Comparison of ENCODE assay signal across 22 mouse cellular contexts in genomic region chr12:6815775-6816577, GRCm38 (mm10).
DNase-seq lines count a peak whose midpoint lies in the region; ATAC-seq and TF ChIP-seq lines count a peak whose summit lies in the region.
"Had no signal": no experiment of that assay in that cellular context is flagged by ENCODE, and none has a peak within 500 bp of the region (broad histone marks: within the 10 kb centered on the region; RNA-seq: fewer than 3 reads in every experiment).

No protein-coding gene starts in this region.

- no peak overlapping the region for H3K9ac ChIP-seq in embryonic facial prominence, embryonic 14.5 days (ENCODE audit: low read depth, low read length)
- H3K9ac ChIP-seq in forebrain, postnatal 0 days, result no peak overlapping the region
- H3K9ac ChIP-seq in forebrain, embryonic 12.5 days, result no peak overlapping the region
- H3K9ac ChIP-seq: embryonic facial prominence, embryonic 12.5 days; hindbrain, embryonic 12.5 days; hindbrain, embryonic 15.5 days had no signal

- H3K4me3 ChIP-seq in embryonic facial prominence, embryonic 14.5 days (ENCODE audit: low read depth, low read length), result no peak overlapping the region
- no peak overlapping the region for H3K4me3 ChIP-seq in embryonic facial prominence, embryonic 10.5 days
- no peak overlapping the region for H3K4me3 ChIP-seq in forebrain, postnatal 0 days (ENCODE audit: low read depth, low read length)
- H3K4me3 ChIP-seq in forebrain, embryonic 12.5 days (replicated peaks), result no peak overlapping the region
- H3K4me3 ChIP-seq in left cerebral cortex, adult 2 months, result no peak overlapping the region
- H3K4me3 ChIP-seq: embryonic facial prominence, embryonic 12.5 days; erythroblast, embryonic 14.5 days; gastrocnemius, adult 2 months; hindbrain, embryonic 12.5 days; hindbrain, embryonic 15.5 days had no signal

- DNase-seq in embryonic facial prominence, embryonic 14.5 days (ENCODE audit: low spot score), result peak; percentile 0
- no peak for DNase-seq in embryonic facial prominence, embryonic 10.5 days (ENCODE audit: low spot score)
- DNase-seq in forebrain, postnatal 0 days, result peak; percentile 65
- no peak for DNase-seq in left cerebral cortex, adult 2 months (ENCODE audit: extremely low spot score in 1 of 2, low spot score in 2 of 2)
- no peak for DNase-seq in left cerebral cortex, adult 11 months (ENCODE audit: low spot score)
- DNase-seq in brain, embryonic 18.5 days (ENCODE audit: low read depth, low spot score), result peak; percentile 37
- DNase-seq in adrenal gland, postnatal 25 days, result no peak
- DNase-seq: adrenal gland, postnatal 10 days; cerebellum, adult 18-20 months; cerebellum, adult 9-10 months; cerebellum, postnatal 14 days; gastrocnemius, adult 2 months; gastrocnemius, postnatal 14 days; heart, adult 11 months had no signal

- H3K4me1 ChIP-seq in embryonic facial prominence, embryonic 14.5 days (ENCODE audit: control insufficient read depth, insufficient read depth, low read length), result no peaks in the 10 kb centered on the region
- no peaks in the 10 kb centered on the region for H3K4me1 ChIP-seq in embryonic facial prominence, embryonic 10.5 days
- no peaks in the 10 kb centered on the region for H3K4me1 ChIP-seq in forebrain, postnatal 0 days (ENCODE audit: insufficient read depth)
- no peaks in the 10 kb centered on the region; the same call in 1 of the 2 replicates for H3K4me1 ChIP-seq in forebrain, embryonic 12.5 days
- H3K4me1 ChIP-seq: embryonic facial prominence, embryonic 12.5 days; hindbrain, embryonic 12.5 days; hindbrain, embryonic 15.5 days had no signal

- WGBS in embryonic facial prominence, embryonic 14.5 days, result 78% methylated on average over 4 of the region's 4 CpGs
- 90% methylated on average over 4 of the region's 4 CpGs for WGBS in embryonic facial prominence, embryonic 10.5 days
- 72% methylated on average over 4 of the region's 4 CpGs for WGBS in forebrain, postnatal 0 days
- 92% methylated on average over 4 of the region's 4 CpGs for WGBS in forebrain, embryonic 12.5 days

- H3K4me2 ChIP-seq in embryonic facial prominence, embryonic 14.5 days (ENCODE audit: low read depth, low read length), result no peak overlapping the region
- no peak overlapping the region for H3K4me2 ChIP-seq in forebrain, postnatal 0 days (ENCODE audit: low read depth)
- H3K4me2 ChIP-seq in forebrain, embryonic 12.5 days, result no peak overlapping the region
- H3K4me2 ChIP-seq: embryonic facial prominence, embryonic 12.5 days; heart, embryonic 11.5 days; hindbrain, embryonic 12.5 days; hindbrain, embryonic 15.5 days had no signal

- ATAC-seq in embryonic facial prominence, embryonic 14.5 days (ENCODE audit: low read depth), result no peak
- peak; percentile 79 for ATAC-seq in forebrain, postnatal 0 days
- ATAC-seq in forebrain, embryonic 12.5 days (ENCODE audit: low FRiP score), result no peak
- ATAC-seq: intestine, postnatal 0 days; Patski had no signal

- H3K9me3 ChIP-seq in embryonic facial prominence, embryonic 14.5 days (ENCODE audit: control insufficient read depth, low read length), result no peaks in the 10 kb centered on the region
- no peaks in the 10 kb centered on the region for H3K9me3 ChIP-seq in embryonic facial prominence, embryonic 10.5 days
- no peaks in the 10 kb centered on the region for H3K9me3 ChIP-seq in forebrain, postnatal 0 days (ENCODE audit: low read length)
- no peaks in the 10 kb centered on the region for H3K9me3 ChIP-seq in forebrain, embryonic 12.5 days
- H3K9me3 ChIP-seq: embryonic facial prominence, embryonic 12.5 days; hindbrain, embryonic 12.5 days; hindbrain, embryonic 15.5 days had no signal

- H3K36me3 ChIP-seq in embryonic facial prominence, embryonic 14.5 days (ENCODE audit: control insufficient read depth, insufficient read depth, low read length), result no peaks in the 10 kb centered on the region
- H3K36me3 ChIP-seq in embryonic facial prominence, embryonic 10.5 days (replicated peaks), result no peaks in the 10 kb centered on the region
- H3K36me3 ChIP-seq in forebrain, postnatal 0 days (ENCODE audit: insufficient read depth), result no peaks in the 10 kb centered on the region
- H3K36me3 ChIP-seq in forebrain, embryonic 12.5 days (replicated peaks), result no peaks in the 10 kb centered on the region
- H3K36me3 ChIP-seq: embryonic facial prominence, embryonic 12.5 days; hindbrain, embryonic 12.5 days; hindbrain, embryonic 15.5 days had no signal

- no peak for TF ChIP-seq CTCF in forebrain, postnatal 0 days (IDR thresholded peaks at IDR 0.05; ENCODE audit: low read depth)
- TF ChIP-seq CTCF in left cerebral cortex, adult 2 months (IDR thresholded peaks at IDR 0.05), result no peak

- no peak overlapping the region for H3K27ac ChIP-seq in embryonic facial prominence, embryonic 14.5 days (replicated peaks; ENCODE audit: low read depth, low read length)
- H3K27ac ChIP-seq in embryonic facial prominence, embryonic 10.5 days (replicated peaks), result no peak overlapping the region
- 0 out of 2 replicates have a peak overlapping the region, but pooled peaks have one; percentile 29 for H3K27ac ChIP-seq in forebrain, postnatal 0 days (ENCODE audit: low read depth, low read length)
- no peak overlapping the region for H3K27ac ChIP-seq in forebrain, embryonic 12.5 days
- peak overlapping the region; percentile 48; the same call in 1 of the 2 replicates for H3K27ac ChIP-seq in left cerebral cortex, adult 2 months
- H3K27ac ChIP-seq: embryonic facial prominence, embryonic 12.5 days; gastrocnemius, adult 2 months; hindbrain, embryonic 12.5 days; hindbrain, embryonic 15.5 days had no signal

- H3K27me3 ChIP-seq in embryonic facial prominence, embryonic 14.5 days (replicated peaks; ENCODE audit: control insufficient read depth, insufficient read depth, low read length), result no peaks in the 10 kb centered on the region
- no peaks in the 10 kb centered on the region for H3K27me3 ChIP-seq in embryonic facial prominence, embryonic 10.5 days (replicated peaks; ENCODE audit: low read depth, poor library complexity, severe bottlenecking)
- no peaks in the 10 kb centered on the region for H3K27me3 ChIP-seq in forebrain, postnatal 0 days (ENCODE audit: insufficient read depth, low read length)
- no peaks in the 10 kb centered on the region for H3K27me3 ChIP-seq in forebrain, embryonic 12.5 days
- H3K27me3 ChIP-seq: embryonic facial prominence, embryonic 12.5 days; hindbrain, embryonic 12.5 days; hindbrain, embryonic 15.5 days; Patski had no signal

- intact Hi-C loops in left cerebral cortex, adult 2 months (cut with DNase I), result loop anchor here (1.0 to 5.0 kb wide), 3 partner anchors 178 to 281 kb away; no protein-coding TSS in a partner anchor

Comparison
In these comparisons a context has a peak if more than half of its experiments do, and no peak if none do; other contexts are left out.
1. DNase-seq: peak in embryonic facial prominence, embryonic 14.5 days (single experiment), forebrain, postnatal 0 days (single experiment) and brain, embryonic 18.5 days (single experiment); none in embryonic facial prominence, embryonic 10.5 days (single experiment), left cerebral cortex, adult 2 months (0 of 2), left cerebral cortex, adult 11 months (single experiment) and adrenal gland, postnatal 25 days (single experiment).
2. H3K27ac ChIP-seq: peak in forebrain, postnatal 0 days (single experiment) and left cerebral cortex, adult 2 months (single experiment); none in embryonic facial prominence, embryonic 14.5 days (single experiment), embryonic facial prominence, embryonic 10.5 days (single experiment) and forebrain, embryonic 12.5 days (single experiment).